Mouse (Mus musculus) liver, embryonic 14.5 days (tissue): ENCODE results near the gene Gadd45a. TPM values are rescaled to one million over a fixed set of nuclear protein-coding genes. Genes with fewer than 3 reads are reported as not detected.
"Not testable (repeated sequence)": the region's sequence is repeated elsewhere in the genome, so short reads cannot be mapped to it uniquely, and the experiment has no call there.

ENCODE experiments used
- ATAC-seq: fragments of 200-750 bp; cut with Nextera tagmentation; 2 replicates; pipeline ENCODE4 v1.8.0; 2017; ENCODE audit warnings: moderate number of reproducible peaks, mild to moderate bottlenecking, moderate library complexity; ENCODE audit not compliant: insufficient read depth
- DNase-seq, 3 experiments: peaks; one replicate each; pipeline ENCODE4 v3.0.0-alpha.2; 2012 to 2013; ENCODE audit warnings: low read depth in 3 of 3, low spot score in 3 of 3
- H3K27ac ChIP-seq: fragments of 300-500 bp; sonication (generic); 2 replicates; pipeline ENCODE4 v1.5.1; 2014; ENCODE audit warnings: moderate library complexity, mild to moderate bottlenecking, control low read depth, inconsistent platforms
- H3K27me3 ChIP-seq: fragments of 300-500 bp; sonication (generic); 2 replicates; pipeline ENCODE4 v1.6.1; 2014; ENCODE audit warnings: mild to moderate bottlenecking, low read length, moderate library complexity; ENCODE audit not compliant: control insufficient read depth, insufficient read depth
- H3K36me3 ChIP-seq: fragments of 300-500 bp; sonication (generic); replicated peaks from 2 replicates; pipeline ENCODE4 v1.6.1; 2014; ENCODE audit warnings: low read depth; ENCODE audit not compliant: control insufficient read depth, insufficient read depth
- H3K4me1 ChIP-seq, 2 experiments: fragments of 200-500 bp in 1 of 2; fragments of 300-500 bp in 1 of 2; sonication (generic) in 1 of 2; replicated peaks; 2 replicates each; pipeline ENCODE4 v1.6.1; 2012 to 2014; ENCODE audit warnings: antibody characterized with exemption in 1 of 2, inconsistent platforms in 1 of 2, low read length in 1 of 2; ENCODE audit not compliant: control insufficient read depth in 2 of 2, insufficient read depth in 2 of 2
- H3K4me2 ChIP-seq: fragments of 300-500 bp; sonication (generic); 2 replicates; pipeline ENCODE4 v1.6.1; 2014; ENCODE audit warnings: low read depth, mild to moderate bottlenecking, control low read depth, moderate library complexity
- H3K4me3 ChIP-seq, 2 experiments: fragments of 200-500 bp in 1 of 2; fragments of 300-500 bp in 1 of 2; sonication (generic) in 1 of 2; 2 replicates each; pipeline ENCODE4 v1.5.1; 2012 to 2014; ENCODE audit warnings: low read depth in 2 of 2, low read length in 2 of 2, mild to moderate bottlenecking in 2 of 2, control low read depth in 1 of 2, inconsistent platforms in 1 of 2, moderate library complexity in 1 of 2; ENCODE audit not compliant: insufficient read depth in 1 of 2
- H3K9ac ChIP-seq: fragments of 300-500 bp; sonication (generic); replicated peaks from 2 replicates; pipeline ENCODE4 v1.6.1; 2014; ENCODE audit warnings: mild to moderate bottlenecking, control low read depth, moderate library complexity
- H3K9me3 ChIP-seq: fragments of 300-500 bp; sonication (generic); 2 replicates; pipeline ENCODE4 v1.6.1; 2016; ENCODE audit warnings: low read length, mixed read lengths; ENCODE audit not compliant: control insufficient read depth
- CTCF ChIP-seq: IDR thresholded peaks from 2 replicates; pipeline ENCODE4 v1.5.1; 2016; ENCODE audit warnings: antibody characterized with exemption, low read depth, control low read depth
- EP300 ChIP-seq: IDR thresholded peaks from 2 replicates; pipeline ENCODE4 v1.6.1; 2016; ENCODE audit warnings: antibody characterized with exemption, low read depth
- WGBS: fragments of 180-500 bp; shearing (Covaris S2); extraction: QIAGEN DNeasy Blood & Tissue Kit; methylation state at CpG from one replicate; pipeline ENCODE4 v1.1.7; 2014; ENCODE audit not compliant: insufficient replicate concordance; 5-methylcytosine and 5-hydroxymethylcytosine counted together
- polyA plus RNA-seq, 2 experiments: library from polyadenylated mRNA; depleted of rRNA in 1 of 2; stranded (reverse) in 1 of 2; unstranded in 1 of 2; fragments of >200 nt; fragmentation: Nextera tagmentation in 1 of 2; extraction: Ambion mirVana in 1 of 2; gene quantifications; 2 replicates each; pipeline versions ENCODE4 v1.2.1 to v1.2.3; 2012 to 2014

The Gadd45a gene
- polyA plus RNA-seq, 2 experiments = 49.8 to 90.4 TPM

- Histone ChIP-seq H3K27me3 (no peaks in the 10 kb centered on the region), H3K4me2 (no peak overlapping the region), H3K4me3 (no peak overlapping the region), H3K27ac (no peak overlapping the region), H3K9ac (no peak overlapping the region), H3K9me3 (no peaks in the 10 kb centered on the region), H3K36me3 (no peaks in the 10 kb centered on the region; the same call in 1 of the 2 replicates), H3K4me1 (peaks cover 3 to 5% of the 10 kb centered on the region in 2 experiments)
- DNase-seq (no peak), ATAC-seq (no peak)
- TF ChIP-seq CTCF (no peak), EP300 (no peak)
- 73% methylated on average over 5 of the region's 5 CpGs for WGBS
These were observed 15.9 kb downstream of the Gadd45a start for GRCm38 (mm10) chr6:67021308-67021707.

DNA sequence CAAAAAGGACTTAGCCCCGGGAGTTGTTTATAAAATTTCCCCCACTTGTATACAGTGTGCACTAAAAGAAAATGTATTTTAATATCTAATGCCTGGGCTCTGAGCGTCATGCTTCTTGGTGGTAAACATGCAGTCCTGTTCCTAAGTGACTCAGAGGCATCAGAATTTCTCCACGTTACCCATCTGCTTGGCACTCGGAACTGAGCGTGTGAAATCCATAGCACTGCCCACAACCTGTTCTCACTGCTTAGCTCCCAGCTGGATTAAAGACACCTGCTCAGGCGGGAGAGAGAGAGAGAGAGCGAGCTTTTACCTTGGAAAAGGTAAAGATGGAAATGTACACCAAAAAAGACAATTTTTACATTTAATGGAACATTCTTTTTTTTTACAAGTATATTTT lies 18.3 kb downstream of the Gadd45a start:
- DNase-seq, H3K4me2 ChIP-seq, H3K4me3 ChIP-seq, H3K36me3 ChIP-seq, H3K27me3 ChIP-seq, H3K9me3 ChIP-seq, H3K9ac ChIP-seq, H3K27ac ChIP-seq, ATAC-seq: not testable (repeated sequence)
- WGBS = 77% methylated on average over 7 of the region's 7 CpGs
- peaks cover 24 to 28% of the 10 kb centered on the region in 2 experiments for H3K4me1 ChIP-seq

DNA sequence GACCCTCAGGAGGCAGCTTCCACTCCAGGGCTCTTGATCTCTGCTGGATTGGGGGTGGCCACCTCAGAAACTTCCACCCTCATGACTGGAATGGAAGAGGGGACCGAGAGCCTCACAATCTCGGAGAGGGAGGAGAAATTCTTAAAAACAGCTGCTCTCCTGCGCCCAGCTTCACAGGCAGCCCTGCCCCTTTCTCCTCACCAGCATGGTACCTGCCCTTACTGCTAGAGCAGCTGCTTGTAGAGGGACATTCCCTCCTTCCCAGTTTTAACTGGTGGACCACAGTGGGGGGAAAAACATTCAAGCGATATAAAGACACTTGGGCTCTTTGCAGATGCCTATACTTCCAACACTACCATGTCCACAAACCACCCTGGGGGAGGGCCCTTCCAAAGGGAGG lies 18.9 kb downstream of the Gadd45a start:
- H3K4me1 ChIP-seq = peaks cover 31 to 34% of the 10 kb centered on the region in 2 experiments
- no peak overlapping the region for H3K9ac ChIP-seq
- no peaks in the 10 kb centered on the region; the same call in 1 of the 2 replicates for H3K36me3 ChIP-seq
- H3K27ac ChIP-seq = no peak overlapping the region
- H3K27me3 ChIP-seq = no peaks in the 10 kb centered on the region
- H3K9me3 ChIP-seq = no peaks in the 10 kb centered on the region
- no peak overlapping the region for H3K4me2 ChIP-seq
- no peak overlapping the region for H3K4me3 ChIP-seq
- DNase-seq = no peak
- TF ChIP-seq CTCF = no peak
- no peak for TF ChIP-seq EP300
- WGBS = 79% methylated on average over 4 of the region's 4 CpGs
- ATAC-seq = no peak

DNA sequence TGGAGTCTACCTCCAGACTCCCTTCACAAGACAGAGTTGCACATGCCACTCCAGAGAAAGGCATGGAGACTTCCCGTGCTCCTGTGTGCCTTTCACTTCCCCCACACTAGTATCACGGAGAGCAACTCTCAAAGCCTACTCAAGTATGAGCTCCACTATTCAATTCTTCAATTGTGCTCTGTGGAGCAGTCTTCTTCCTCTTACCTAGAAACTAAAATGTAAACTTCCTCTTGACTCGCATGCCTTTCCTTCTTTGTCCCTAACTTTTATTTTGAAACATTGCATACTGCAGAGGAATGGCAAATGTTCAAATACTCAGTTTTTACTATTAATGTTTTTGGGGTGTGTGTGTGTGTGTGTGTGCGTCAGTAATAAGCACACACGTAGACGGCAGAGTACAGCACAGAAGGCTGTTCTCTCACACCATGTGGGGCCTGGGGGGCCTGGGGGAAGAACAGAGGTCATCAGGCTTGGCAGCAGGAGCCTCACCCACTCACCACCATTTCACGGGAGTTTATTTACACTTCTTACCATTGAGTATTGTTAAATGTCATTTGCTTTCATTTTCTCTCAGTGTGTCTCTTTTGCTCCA lies 20.6 kb downstream of the Gadd45a start:
- no peak overlapping the region for H3K4me2 ChIP-seq
- H3K4me3 ChIP-seq = no peak overlapping the region
- H3K4me1 ChIP-seq = peaks cover 35 to 38% of the 10 kb centered on the region in 2 experiments
- TF ChIP-seq CTCF (no peak), EP300 (no peak)
- no peaks in the 10 kb centered on the region; the same call in 1 of the 2 replicates for H3K36me3 ChIP-seq
- H3K27ac ChIP-seq = no peak overlapping the region
- H3K9me3 ChIP-seq = no peaks in the 10 kb centered on the region
- DNase-seq = no peak
- WGBS = 66% methylated on average over 7 of the region's 7 CpGs
- H3K27me3 ChIP-seq = no peaks in the 10 kb centered on the region
- no peak for ATAC-seq
- H3K9ac ChIP-seq = no peak overlapping the region

GRCm38 (mm10) chr6:67015739-67016519 lies 21.3 kb downstream of the Gadd45a start:
- Histone ChIP-seq H3K9ac (no peak overlapping the region), H3K9me3 (no peaks in the 10 kb centered on the region), H3K4me2 (no peak overlapping the region), H3K4me1 (peaks cover 35 to 38% of the 10 kb centered on the region in 2 experiments), H3K4me3 (no peak overlapping the region), H3K27ac (no peak overlapping the region), H3K36me3 (no peaks in the 10 kb centered on the region; the same call in 1 of the 2 replicates), H3K27me3 (no peaks in the 10 kb centered on the region)
- DNase-seq (no peak), ATAC-seq (no peak)
- 51% methylated on average over 8 of the region's 8 CpGs for WGBS
- TF ChIP-seq CTCF (no peak), EP300 (peak; percentile 60)
